Mouse (Mus musculus) CH12.LX (cell line): ENCODE results near the gene Pcca.

Experiments
- CTCF ChIP-seq, 2 experiments: IDR thresholded peaks in 1 of 2; conservative IDR thresholded peaks in 1 of 2; 2 replicates each; pipeline ENCODE4 v1.5.1; 2011 to 2012; ENCODE audit warnings: low read depth in 2 of 2, low read length in 2 of 2, improper control_type of control experiment in 1 of 2, inconsistent platforms in 1 of 2, mild to moderate bottlenecking in 1 of 2, moderate library complexity in 1 of 2
- EP300 ChIP-seq: IDR thresholded peaks from 2 replicates; pipeline ENCODE4 v1.6.1; 2011; ENCODE audit warnings: low read length, improper control_type of control experiment
- MAX ChIP-seq: IDR thresholded peaks from 2 replicates; pipeline ENCODE4 v1.6.1; 2011; ENCODE audit warnings: low read length, improper control_type of control experiment
- MEF2A ChIP-seq: IDR thresholded peaks from 2 replicates; pipeline ENCODE4 v1.6.1; 2014; ENCODE audit warnings: low read depth, mild to moderate bottlenecking, inconsistent platforms, low read length, improper control_type of control experiment, borderline replicate concordance
- MYC ChIP-seq: IDR thresholded peaks from 2 replicates; pipeline ENCODE4 v1.6.1; 2011; ENCODE audit warnings: low read depth, mild to moderate bottlenecking, improper control_type of control experiment, low read length
- POLR2A ChIP-seq: IDR thresholded peaks from 2 replicates; pipeline ENCODE4 v1.6.1; 2011; ENCODE audit warnings: low read depth, mild to moderate bottlenecking, improper control_type of control experiment, low read length
- UBTF ChIP-seq: IDR thresholded peaks from 2 replicates; pipeline ENCODE4 v1.6.1; 2012; ENCODE audit warnings: low read depth, mild to moderate bottlenecking, inconsistent platforms, low read length, improper control_type of control experiment, moderate library complexity
- USF1 ChIP-seq: IDR thresholded peaks from 2 replicates; pipeline ENCODE4 v1.6.1; 2014; ENCODE audit warnings: low read depth, mild to moderate bottlenecking, inconsistent platforms, low read length, improper control_type of control experiment
- ZC3H11A ChIP-seq: IDR thresholded peaks from 2 replicates; pipeline ENCODE4 v1.6.1; 2012; ENCODE audit warnings: low read depth, mild to moderate bottlenecking, inconsistent platforms, low read length, improper control_type of control experiment
- ZMIZ1 ChIP-seq: IDR thresholded peaks from 2 replicates; pipeline ENCODE4 v1.6.1; 2012; ENCODE audit warnings: low read depth, mild to moderate bottlenecking, inconsistent platforms, low read length, improper control_type of control experiment
- ZNF384 ChIP-seq: IDR thresholded peaks from 2 replicates; pipeline ENCODE4 v1.6.1; 2012; ENCODE audit warnings: low read depth, low read length, improper control_type of control experiment, inconsistent platforms

GRCm38 (mm10) chr14:122788199-122788598 lies 254.1 kb downstream of the Pcca start:
- TF ChIP-seq MYC (no peak), ZMIZ1 (no peak), UBTF (no peak), CTCF (conservative IDR thresholded peaks at IDR 0.05 in 1 of 2, IDR thresholded peaks at IDR 0.05 in 1 of 2; ENCODE audit: low read depth in 2 of 2, low read length in 2 of 2) (no peak), POLR2A (no peak), ZC3H11A (no peak), USF1 (no peak), EP300 (no peak), MAX (no peak), ZNF384 (no peak), MEF2A (no peak; the same call in 1 of the 2 replicates)
